Mouse (Mus musculus) cerebellum, adult 11 months (tissue): ENCODE data around the gene Stx2.

Experiments
- DNase-seq: peaks from one replicate; pipeline ENCODE4 v3.0.0; 2022

Gene Stx2

DNA sequence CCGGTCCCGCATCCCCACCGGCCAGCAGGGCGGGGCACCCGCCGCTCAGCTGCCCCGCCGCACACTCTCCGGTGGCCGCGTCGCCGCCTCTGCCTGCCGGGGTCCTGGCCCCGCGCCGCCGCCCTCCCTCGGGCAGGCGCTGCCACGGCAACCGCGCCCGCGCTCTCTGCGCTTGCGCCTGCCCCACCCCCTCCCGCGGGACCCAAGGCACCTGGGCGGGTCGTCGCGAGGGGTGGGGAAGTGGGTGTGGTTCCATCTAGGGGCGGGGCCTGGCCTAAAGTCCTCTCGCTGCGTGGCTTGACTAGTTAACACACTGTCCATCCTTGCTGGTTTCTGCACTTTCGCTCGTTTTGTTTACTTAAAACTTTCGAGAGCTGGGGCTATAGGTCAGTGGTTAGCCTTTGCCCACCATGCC lies at the start of gene Stx2:
Stx2 (minus strand) TSS at position 163 of the 415 bp plus-strand sequence.
- DNase-seq = peak; percentile 91

DNA sequence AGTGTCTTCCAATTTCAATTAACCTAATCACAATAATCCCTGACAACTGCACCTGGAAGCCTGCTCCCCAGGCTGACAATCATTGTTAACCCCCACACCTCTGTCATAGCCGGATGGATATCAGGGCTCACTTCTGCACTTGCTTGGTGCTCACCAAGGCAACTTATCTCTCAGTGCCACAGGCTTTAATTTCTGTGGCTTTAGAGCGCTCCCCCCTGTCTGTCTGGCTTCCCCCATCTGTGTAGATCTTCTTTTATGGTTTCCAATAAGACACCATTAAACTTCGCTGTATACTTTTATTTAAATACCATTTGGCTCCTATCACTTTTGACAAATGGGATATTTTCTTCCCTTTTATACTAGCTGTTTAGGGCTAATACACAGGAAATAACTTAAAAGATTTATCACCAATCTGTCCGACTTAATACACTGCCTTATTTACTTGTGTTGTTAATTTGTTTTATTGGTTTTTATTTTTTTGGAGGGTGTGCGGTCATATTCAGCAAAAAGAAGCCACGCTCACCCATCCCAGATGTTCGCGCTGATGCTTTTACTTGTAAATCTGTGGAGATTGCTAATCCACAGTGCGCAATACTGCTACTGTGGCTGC lies 46.4 kb upstream of the Stx2 start:
- no peak for DNase-seq

GRCm38 (mm10) chr5:129052636-129053355 lies 44.4 kb upstream of the Stx2 start:
- no peak for DNase-seq

- no peak for DNase-seq
These were observed 43.5 kb upstream of the Stx2 start for GRCm38 (mm10) chr5:129051910-129052309.

DNA sequence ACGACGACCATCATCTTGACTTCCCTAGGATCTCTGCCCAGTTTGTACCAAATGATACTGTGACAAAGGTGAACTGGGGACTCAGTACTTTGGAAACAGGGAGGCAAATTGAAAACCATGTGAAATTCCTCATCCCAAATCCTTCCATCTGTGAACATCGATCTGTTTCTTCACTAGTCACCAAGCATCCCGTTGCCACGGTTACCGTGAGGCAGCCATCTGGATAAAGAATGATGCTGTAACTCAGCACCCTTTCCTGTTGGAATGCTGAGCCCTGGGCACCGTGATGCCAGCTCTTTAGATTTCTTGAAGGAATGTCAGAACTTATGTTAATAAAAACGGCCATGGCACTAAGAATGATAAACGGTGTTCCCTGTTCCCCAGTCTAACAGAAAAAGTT lies 41.0 kb upstream of the Stx2 start:
- DNase-seq = no peak

DNA sequence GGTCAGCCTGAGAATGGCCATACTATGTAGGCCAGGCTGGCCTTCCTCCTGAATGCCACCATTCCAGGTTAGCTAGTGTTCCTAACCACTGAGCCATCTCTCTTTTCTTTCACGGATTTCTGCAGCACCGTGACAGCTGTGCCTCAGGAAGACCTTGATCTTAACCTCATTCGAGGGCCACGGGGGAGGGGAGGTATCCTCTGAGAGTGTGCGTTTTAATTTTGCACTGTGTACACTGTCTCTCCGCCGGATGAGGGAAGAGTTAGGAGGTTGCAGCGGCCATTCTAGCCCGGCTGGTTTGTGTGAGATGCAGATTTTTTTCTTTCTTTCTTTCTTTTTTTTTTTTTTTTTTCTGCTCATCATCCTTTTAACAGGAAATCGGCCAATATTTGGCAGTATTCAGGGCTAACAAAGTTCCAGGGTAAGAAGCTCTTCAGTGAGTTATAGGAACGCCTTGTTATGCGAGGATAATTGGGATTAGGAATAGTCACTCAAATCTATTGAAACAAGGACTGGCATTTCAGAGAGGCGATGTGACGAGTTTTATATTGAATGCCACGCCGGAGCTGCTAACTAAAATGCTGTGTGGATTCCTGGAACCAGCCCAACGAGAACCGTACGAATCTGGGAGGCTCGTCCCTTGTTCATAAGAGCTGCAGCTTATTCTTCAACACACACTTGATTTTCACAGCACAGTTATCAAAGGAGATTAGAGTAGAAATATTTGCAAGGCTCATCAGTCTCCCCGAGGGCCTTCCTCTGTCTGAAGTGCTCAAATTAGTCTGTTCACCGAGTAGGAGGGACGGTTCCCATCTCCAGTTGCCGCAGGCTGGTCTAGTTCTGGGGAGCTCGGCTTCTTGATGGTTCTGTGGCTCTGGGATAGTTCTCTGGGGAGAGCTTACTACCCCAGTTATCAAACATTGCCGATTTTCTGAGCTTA lies 37.5 kb upstream of the Stx2 start:
- DNase-seq = no peak

GRCm38 (mm10) chr5:129037739-129038138 lies 29.4 kb upstream of the Stx2 start:
- no peak for DNase-seq

DNA sequence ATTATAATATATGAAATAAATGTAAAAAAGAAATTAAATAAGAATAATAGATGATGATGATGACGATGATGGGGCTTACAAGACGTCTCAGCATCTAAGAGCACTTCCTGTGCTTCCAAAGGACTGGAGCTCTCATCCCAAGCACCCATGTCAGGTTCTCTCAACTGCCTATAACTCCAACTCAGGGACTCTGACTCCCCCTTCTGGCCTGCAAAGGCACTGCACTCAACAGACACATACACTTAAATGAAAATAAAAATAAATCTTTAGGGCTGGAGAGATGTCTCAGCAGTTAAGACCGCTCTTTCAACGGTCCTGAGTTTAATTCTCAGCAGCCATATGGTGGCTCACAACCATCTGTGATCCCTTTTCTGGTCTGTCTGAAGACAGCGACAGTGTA lies 28.3 kb upstream of the Stx2 start:
- no peak for DNase-seq

DNA sequence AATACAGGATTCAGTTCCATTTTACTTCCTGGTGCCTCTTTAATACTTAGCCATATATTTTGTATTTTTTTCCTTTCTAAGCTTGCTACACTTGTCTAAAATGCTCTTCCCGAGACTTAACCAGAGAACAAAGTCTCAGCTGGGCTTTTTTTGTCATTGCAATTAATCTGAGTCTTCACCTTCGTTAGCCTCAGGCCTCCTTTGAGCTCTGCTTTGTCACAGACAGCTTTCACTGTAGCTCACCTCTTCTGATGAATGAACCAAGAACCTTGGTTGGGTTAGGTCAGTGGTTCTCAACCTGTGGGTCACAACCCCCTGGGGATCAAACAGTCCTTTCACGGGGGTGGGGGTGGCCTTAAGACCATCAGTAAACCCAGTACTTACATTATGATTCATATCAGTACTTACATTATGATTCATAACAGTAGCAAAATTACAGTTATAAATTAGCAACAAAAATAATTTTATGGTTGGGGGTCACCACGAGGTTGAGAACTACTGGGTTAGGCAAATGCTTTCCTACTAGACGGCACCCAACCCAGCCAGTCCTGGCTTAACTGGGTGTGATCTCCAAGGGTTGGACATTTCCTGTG lies 20.9 kb upstream of the Stx2 start:
- no peak for DNase-seq

DNA sequence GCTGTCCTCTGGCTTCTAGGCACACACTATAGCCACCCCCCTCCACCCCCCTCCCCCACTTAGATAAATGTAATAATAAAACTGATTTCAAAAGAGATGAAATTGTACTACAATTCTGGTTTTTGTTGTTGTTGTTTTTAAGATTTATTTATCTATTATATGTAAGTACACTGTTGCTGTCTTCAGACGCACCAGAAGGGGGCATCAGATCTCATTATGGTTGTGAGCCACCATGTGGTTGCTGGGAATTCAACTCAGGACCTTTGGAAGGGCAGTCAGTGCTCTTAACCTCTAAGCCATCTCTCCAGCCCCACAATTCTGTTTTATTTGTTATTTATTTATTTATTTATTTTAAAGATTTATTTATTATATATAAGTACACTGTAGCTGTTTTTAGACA lies 18.3 kb upstream of the Stx2 start:
- DNase-seq = no peak

DNA sequence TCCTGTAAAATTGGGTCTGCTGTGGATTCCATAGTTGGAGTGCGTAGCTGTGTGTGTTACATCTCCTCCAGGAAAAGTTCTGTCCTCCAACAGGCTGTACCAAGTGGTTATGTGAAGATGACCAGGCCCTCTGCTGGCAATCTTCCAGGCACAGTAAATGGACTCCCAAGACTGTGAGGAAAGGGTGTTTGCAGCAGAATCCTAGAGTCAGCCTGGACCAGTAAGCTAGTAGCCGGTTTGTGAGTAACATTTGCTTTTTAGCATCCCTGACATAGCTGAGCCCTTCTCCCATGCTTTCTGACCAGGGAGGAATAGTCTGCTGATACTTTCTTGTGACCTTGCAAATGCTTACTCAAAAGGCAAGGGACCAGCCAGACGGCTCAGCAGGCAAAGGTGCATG lies 17.8 kb upstream of the Stx2 start:
- no peak for DNase-seq

DNA sequence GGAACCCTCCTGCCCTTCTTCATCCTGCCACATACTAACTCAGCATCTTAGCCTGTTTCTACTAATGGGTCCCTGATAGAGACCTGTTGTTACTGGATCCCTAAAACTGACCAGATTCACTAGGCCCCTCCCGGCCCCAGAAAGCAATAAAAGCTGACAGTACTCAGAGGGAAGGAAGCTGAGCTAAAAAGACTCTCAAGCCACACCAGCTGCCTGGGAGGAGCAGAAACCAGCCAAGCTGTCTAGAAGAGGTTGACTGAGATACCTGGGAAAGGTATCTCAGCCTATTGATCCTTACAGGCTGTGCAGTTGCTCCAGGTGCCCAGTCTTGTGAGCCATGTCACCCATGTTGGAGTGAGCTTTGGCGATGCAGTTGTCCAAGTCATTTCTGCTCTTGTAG lies 17.4 kb upstream of the Stx2 start:
- no peak for DNase-seq

DNA sequence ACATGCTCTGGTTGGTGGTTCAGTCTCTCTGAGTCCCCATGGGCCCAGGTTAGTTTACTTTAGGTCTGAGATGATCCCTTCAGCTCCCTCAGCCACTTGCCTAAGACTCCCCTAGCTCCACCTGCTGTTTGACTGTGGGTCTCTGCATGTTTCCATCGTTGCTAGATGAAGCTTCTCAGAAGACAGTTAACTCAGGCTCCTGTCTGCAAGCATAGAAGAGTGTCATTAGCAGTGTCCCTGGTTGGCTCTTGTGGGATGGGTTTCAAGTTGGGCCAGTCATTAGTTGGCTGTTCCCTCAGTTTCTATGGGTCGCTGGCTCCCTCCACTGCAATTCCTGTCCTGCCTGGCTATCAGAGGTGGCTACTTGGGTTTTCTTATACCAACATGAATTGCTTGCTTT lies 16.7 kb upstream of the Stx2 start:
- DNase-seq = no peak

- no peak for DNase-seq
These were observed 12.4 kb upstream of the Stx2 start for GRCm38 (mm10) chr5:129020731-129021130.

DNA sequence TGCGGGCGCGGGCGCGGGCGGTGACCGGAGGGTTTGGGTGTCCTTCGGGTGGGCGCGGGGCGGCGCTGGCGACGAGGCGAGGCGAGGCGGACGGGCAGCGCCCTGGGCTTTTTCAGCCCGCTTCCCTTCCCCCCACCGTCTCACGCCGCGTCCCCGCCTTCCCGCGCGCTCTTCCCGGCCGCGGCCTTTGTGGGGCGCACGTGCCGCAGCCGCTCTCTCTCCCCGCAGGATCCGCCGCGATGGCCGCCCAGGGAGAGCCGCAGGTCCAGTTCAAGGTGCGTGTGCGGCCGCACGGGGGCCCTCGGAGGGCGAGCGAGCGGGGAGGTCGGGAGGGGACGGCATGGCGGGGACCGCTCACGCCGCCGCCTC lies 11.9 kb upstream of the Stx2 start:
- DNase-seq = no peak

DNA sequence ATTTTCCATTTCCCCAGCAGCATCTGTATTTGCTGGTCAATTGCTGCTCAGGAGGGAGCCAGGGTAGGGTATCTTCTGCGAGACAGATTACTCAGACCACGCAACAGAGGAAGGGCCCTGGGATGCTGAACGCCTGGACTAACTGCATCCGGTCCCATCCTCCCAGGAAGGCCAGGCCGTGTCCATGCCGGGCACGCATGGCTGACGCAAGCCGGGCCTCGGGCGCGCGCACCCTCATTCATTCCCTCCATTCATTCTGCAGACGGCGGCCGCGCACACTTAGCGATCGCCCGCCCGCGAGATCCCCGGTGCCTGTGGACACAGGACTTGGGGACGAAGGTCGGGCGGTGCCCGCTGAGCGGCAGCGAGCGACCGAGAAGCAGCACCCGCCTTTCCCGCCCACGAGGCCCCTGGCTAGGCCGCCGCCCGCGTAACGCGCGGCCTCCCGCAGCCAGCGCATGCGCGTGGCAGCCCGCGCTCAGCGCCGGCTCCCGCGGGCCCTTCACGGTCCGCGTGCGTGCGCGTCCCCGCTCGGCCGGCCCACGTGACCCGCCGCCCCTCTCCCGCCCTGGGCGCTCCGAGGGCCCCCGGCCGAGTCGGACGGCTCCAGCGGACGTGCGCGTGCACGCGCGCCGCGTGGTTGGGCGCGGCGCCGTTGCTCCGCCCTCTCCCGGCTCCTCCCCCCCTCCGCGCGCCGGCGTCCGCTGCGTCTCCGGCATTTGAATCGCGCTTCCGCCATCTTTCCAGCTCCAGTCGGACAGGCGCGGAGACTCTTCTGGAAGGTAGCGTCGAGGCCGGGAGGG lies 11.3 kb upstream of the Stx2 start, which contains the start of gene Ran:
Ran (plus strand) TSS at position 573 of the 803 bp plus-strand sequence.
- peak; percentile 96 for DNase-seq

- peak; percentile 28 for DNase-seq
These were observed 10.6 kb upstream of the Stx2 start for GRCm38 (mm10) chr5:129018782-129019489.

GRCm38 (mm10) chr5:129016370-129016769 lies 8.0 kb upstream of the Stx2 start:
- DNase-seq = no peak

DNA sequence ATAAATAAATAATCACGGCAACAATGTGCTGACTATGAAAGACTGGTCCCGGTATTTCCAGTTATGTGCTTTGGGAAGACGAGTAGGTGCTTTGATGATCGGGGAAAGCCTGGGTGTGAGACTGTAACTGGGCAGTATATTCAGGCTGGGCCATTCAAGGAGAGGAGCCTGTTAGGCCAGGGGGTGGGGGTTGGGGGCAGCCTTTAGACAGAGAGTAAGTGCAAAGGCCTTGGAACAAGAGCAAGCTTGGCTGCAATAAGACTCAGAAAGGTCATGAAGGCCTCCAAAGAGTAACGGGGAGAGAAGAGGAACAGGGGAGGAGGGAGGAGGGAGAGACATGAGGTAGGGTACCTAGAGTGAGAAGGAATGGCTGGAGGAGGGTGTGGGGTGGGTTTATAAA lies 7.2 kb upstream of the Stx2 start:
- no peak for DNase-seq

GRCm38 (mm10) chr5:129015020-129015419 lies 6.6 kb upstream of the Stx2 start:
- DNase-seq = no peak

- no peak for DNase-seq
These were observed 2.6 kb upstream of the Stx2 start for GRCm38 (mm10) chr5:129010937-129011336.

DNA sequence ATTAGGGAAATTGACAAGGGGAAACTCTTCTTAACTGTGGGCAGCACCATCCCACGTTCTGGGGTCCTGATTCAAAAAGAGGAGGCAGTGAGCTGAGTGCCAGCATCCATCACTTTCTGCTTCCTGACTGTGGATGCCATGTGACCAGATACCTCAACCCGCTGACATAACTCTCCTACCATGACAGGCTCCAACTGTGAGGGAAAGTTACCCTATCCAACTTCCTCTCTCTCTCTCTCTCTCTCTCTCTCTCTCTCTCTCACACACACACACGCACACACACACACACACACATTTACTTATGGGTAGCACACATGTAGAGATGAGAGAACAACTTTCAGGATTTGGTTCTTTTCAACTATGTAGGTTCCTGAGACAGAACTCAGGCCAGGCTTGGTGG lies 1.2 kb upstream of the Stx2 start:
- DNase-seq = no peak
